Mouse (Mus musculus) stomach, postnatal 0 days (tissue): ENCODE results near the gene Ccdc40. TPM values are rescaled to one million over a fixed set of nuclear protein-coding genes. Genes with fewer than 3 reads are reported as not detected.

Experiments used
- ATAC-seq: fragments of 200-750 bp; cut with Nextera tagmentation; 2 replicates; pipeline ENCODE4 v1.8.0; 2017; ENCODE audit not compliant: low FRiP score, low TSS enrichment
- DNase-seq: peaks from one replicate; pipeline ENCODE4 v3.0.0-alpha.2; 2016; ENCODE audit warnings: low spot score
- H3K27ac ChIP-seq: fragments of 300-500 bp; sonication (generic); replicated peaks from 2 replicates; pipeline ENCODE4 v1.5.1; 2014; ENCODE audit warnings: mild to moderate bottlenecking, control low read depth
- H3K27me3 ChIP-seq: fragments of 300-500 bp; sonication (generic); 2 replicates; pipeline ENCODE4 v1.6.1; 2014; ENCODE audit warnings: low read length; ENCODE audit not compliant: control insufficient read depth, insufficient read depth
- H3K36me3 ChIP-seq: fragments of 300-500 bp; sonication (generic); 2 replicates; pipeline ENCODE4 v1.6.1; 2014; ENCODE audit warnings: low read length, mixed read lengths; ENCODE audit not compliant: control insufficient read depth, insufficient read depth
- H3K4me1 ChIP-seq: fragments of 300-500 bp; sonication (generic); replicated peaks from 2 replicates; pipeline ENCODE4 v1.6.1; 2014; ENCODE audit warnings: antibody characterized with exemption; ENCODE audit not compliant: control insufficient read depth, insufficient read depth
- H3K4me2 ChIP-seq: fragments of 300-500 bp; sonication (generic); replicated peaks from 2 replicates; pipeline ENCODE4 v1.6.1; 2014; ENCODE audit warnings: low read depth, mild to moderate bottlenecking, control low read depth, moderate library complexity
- H3K4me3 ChIP-seq: fragments of 300-500 bp; sonication (generic); 2 replicates; pipeline ENCODE4 v1.5.1; 2014; ENCODE audit warnings: low read depth, low read length, control low read depth
- H3K9ac ChIP-seq: fragments of 300-500 bp; sonication (generic); 2 replicates; pipeline ENCODE4 v1.6.1; 2014; ENCODE audit warnings: mild to moderate bottlenecking, low read length, control low read depth, mixed read lengths
- H3K9me3 ChIP-seq: fragments of 300-500 bp; sonication (generic); 2 replicates; pipeline ENCODE4 v1.6.1; 2016; ENCODE audit warnings: low read length; ENCODE audit not compliant: control insufficient read depth
- CTCF ChIP-seq: IDR thresholded peaks from 2 replicates; pipeline ENCODE4 v1.5.1; 2016; ENCODE audit warnings: antibody characterized with exemption, low read depth, mild to moderate bottlenecking, moderate library complexity
- EP300 ChIP-seq: optimal IDR thresholded peaks from 2 replicates; pipeline ENCODE3; 2016; ENCODE audit warnings: antibody characterized with exemption
- WGBS: fragments of 180-500 bp; shearing (Covaris S2); extraction: QIAGEN DNeasy Blood & Tissue Kit; methylation state at CpG from one replicate; pipeline ENCODE4 v1.1.7; 2014; 5-methylcytosine and 5-hydroxymethylcytosine counted together
- polyA plus RNA-seq: library from polyadenylated mRNA; unstranded; fragments of >200 nt; fragmentation: Nextera tagmentation; extraction: Ambion mirVana; gene quantifications from 2 replicates; pipeline ENCODE4 v1.2.1, GENCODE M21; 2015

Ccdc40 gene
- polyA plus RNA-seq, 1 experiment from 2014 or later: 1.2 TPM

GRCm38 (mm10) chr11:119217861-119218260 lies 10.5 kb upstream of the Ccdc40 start:
- TF ChIP-seq EP300 (no peak), CTCF (no peak)
- H3K4me3 ChIP-seq: no peak overlapping the region
- no peak overlapping the region for H3K4me2 ChIP-seq
- H3K4me1 ChIP-seq: peaks cover 27% of the 10 kb centered on the region
- DNase-seq (no peak), ATAC-seq (no peak)
- H3K36me3 ChIP-seq: no peaks in the 10 kb centered on the region
- no peaks in the 10 kb centered on the region for H3K9me3 ChIP-seq
- 91% methylated on average over 6 of the region's 6 CpGs for WGBS
- no peak overlapping the region for H3K9ac ChIP-seq
- H3K27me3 ChIP-seq: no peaks in the 10 kb centered on the region
- H3K27ac ChIP-seq: no peak overlapping the region

- no peak for TF ChIP-seq EP300
- Histone ChIP-seq H3K27ac (peak overlapping the region; percentile 45), H3K9me3 (no peaks in the 10 kb centered on the region), H3K9ac (peak overlapping the region; percentile 23), H3K36me3 (no peaks in the 10 kb centered on the region), H3K4me1 (peaks cover 23% of the 10 kb centered on the region), H3K27me3 (no peaks in the 10 kb centered on the region), H3K4me3 (no peak overlapping the region), H3K4me2 (peak overlapping the region; percentile 35; the same call in 1 of the 2 replicates)
- 30% methylated on average over 17 of the region's 17 CpGs for WGBS
- ATAC-seq (no peak), DNase-seq (peak; percentile 48)
Observed at GRCm38 (mm10) chr11:119219816-119220465, 8.4 kb upstream of the Ccdc40 start.

- no peak for TF ChIP-seq CTCF
- TF ChIP-seq EP300: no peak
- ATAC-seq (no peak), DNase-seq (no peak)
- H3K9ac ChIP-seq: no peak overlapping the region
- H3K9me3 ChIP-seq: no peaks in the 10 kb centered on the region
- no peak overlapping the region for H3K4me3 ChIP-seq
- H3K36me3 ChIP-seq: no peaks in the 10 kb centered on the region
- no peak overlapping the region for H3K4me2 ChIP-seq
- H3K27me3 ChIP-seq: no peaks in the 10 kb centered on the region
- no peak overlapping the region for H3K27ac ChIP-seq
- H3K4me1 ChIP-seq: peaks cover 9% of the 10 kb centered on the region; the same call in 1 of the 2 replicates
- 61% methylated on average over 10 of the region's 11 CpGs for WGBS
Observed at GRCm38 (mm10) chr11:119221812-119222510, 6.4 kb upstream of the Ccdc40 start.

GRCm38 (mm10) chr11:119223124-119223890 lies 5.1 kb upstream of the Ccdc40 start:
- peak; percentile 14; the same call in 1 of the 2 replicates for ATAC-seq
- no peaks in the 10 kb centered on the region for H3K9me3 ChIP-seq
- H3K4me1 ChIP-seq: peaks cover 9% of the 10 kb centered on the region; the same call in 1 of the 2 replicates
- H3K27me3 ChIP-seq: no peaks in the 10 kb centered on the region
- no peak overlapping the region; the same call in 1 of the 2 replicates for H3K9ac ChIP-seq
- H3K4me2 ChIP-seq: 0 out of 2 replicates have a peak overlapping the region, but pooled peaks have one; percentile 14
- TF ChIP-seq EP300: no peak
- no peak for TF ChIP-seq CTCF
- 64% methylated on average over 20 of the region's 20 CpGs for WGBS
- no peak for DNase-seq
- no peak overlapping the region for H3K4me3 ChIP-seq
- no peaks in the 10 kb centered on the region for H3K36me3 ChIP-seq
- peak overlapping the region; percentile 18; the same call in 1 of the 2 replicates for H3K27ac ChIP-seq

- Histone ChIP-seq H3K4me2 (no peak overlapping the region), H3K9me3 (no peaks in the 10 kb centered on the region), H3K4me1 (peaks cover 9% of the 10 kb centered on the region; the same call in 1 of the 2 replicates), H3K27ac (no peak overlapping the region), H3K27me3 (no peaks in the 10 kb centered on the region), H3K9ac (no peak overlapping the region), H3K36me3 (no peaks in the 10 kb centered on the region), H3K4me3 (no peak overlapping the region)
- TF ChIP-seq EP300 (no peak), CTCF (no peak)
- DNase-seq (no peak), ATAC-seq (no peak)
- WGBS: 88% methylated on average over 6 of the region's 6 CpGs
Observed at GRCm38 (mm10) chr11:119224926-119225325, 3.4 kb upstream of the Ccdc40 start.
